Mouse (Mus musculus): ENCODE results near the gene Tardbp. TPM values are rescaled to one million over a fixed set of nuclear protein-coding genes. Genes with fewer than 3 reads are reported as not detected.

Gene Tardbp
- total RNA-seq, 1 experiment: 259 TPM

GRCm38 (mm10) chr4:148588793-148589192 lies 38.0 kb downstream of the Tardbp start:
- DNase-seq (ENCODE audit: low read depth, low spot score): no peak
- in situ Hi-C loops (cut with MboI; ENCODE audit: low sequenced_read_pairs in 2 of 2, unreplicated experiment in 2 of 2): no loop called here
- TF ChIP-seq HCFC1 (IDR thresholded peaks at IDR 0.05; ENCODE audit: borderline replicate concordance, insufficient read depth, low read length) (no peak), CHD2 (IDR thresholded peaks at IDR 0.05; ENCODE audit: low read depth, low read length) (no peak), ZNF384 (IDR thresholded peaks at IDR 0.05; ENCODE audit: low read depth, low read length) (no peak), ZC3H11A (IDR thresholded peaks at IDR 0.05; ENCODE audit: borderline replicate concordance, low read depth, low read length) (no peak), MAFK (IDR thresholded peaks at IDR 0.05; ENCODE audit: insufficient read depth, low read depth, low read length) (no peak)
- Histone ChIP-seq H3K36me3 (ENCODE audit: control insufficient read depth, insufficient read depth, low read length, poor library complexity, severe bottlenecking) (peaks cover 14% of the 10 kb centered on the region), H3K9ac (ENCODE audit: insufficient read depth, low read depth, low read length, poor library complexity, severe bottlenecking) (no peak overlapping the region), H3K4me3 (ENCODE audit: insufficient read depth in 1 of 2, low read depth in 1 of 2, low read length in 2 of 2, poor library complexity in 1 of 2, severe bottlenecking in 1 of 2) (no peak overlapping the region), H3K27ac (ENCODE audit: insufficient read depth, low read depth, low read length, poor library complexity, severe bottlenecking) (no peak overlapping the region), H3K9me3 (ENCODE audit: control insufficient read depth, insufficient read depth, low read depth, low read length) (no peaks in the 10 kb centered on the region), H3K4me1 (ENCODE audit: control insufficient read depth in 2 of 2, insufficient read depth in 2 of 2, low read length in 2 of 2, poor library complexity in 1 of 2) (peaks cover 0 to 17% of the 10 kb centered on the region in 2 experiments; a peak in 1 of 4 replicates)

DNA sequence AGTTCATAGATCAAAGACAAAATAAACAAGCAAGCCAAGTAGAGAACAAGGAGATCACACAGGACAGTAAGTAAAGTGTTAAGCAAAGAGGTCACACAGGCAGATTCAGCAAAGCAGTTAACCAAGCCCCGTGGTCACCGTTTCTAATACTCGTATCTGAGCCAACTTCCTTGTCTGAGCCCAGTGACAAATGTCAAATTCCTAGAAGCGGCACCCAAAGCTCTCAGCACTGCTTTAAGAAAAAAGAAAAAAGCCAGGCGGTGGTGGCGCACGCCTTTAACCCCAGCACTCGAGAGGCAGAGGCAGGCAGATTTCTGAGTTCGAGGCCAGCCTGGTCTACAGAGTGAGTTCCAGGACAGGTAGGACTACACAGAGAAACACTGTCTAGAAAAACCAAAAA lies 40.2 kb downstream of the Tardbp start:
- peaks cover 0 to 10% of the 10 kb centered on the region in 2 experiments; a peak in 1 of 4 replicates for H3K4me1 ChIP-seq (ENCODE audit: control insufficient read depth in 2 of 2, insufficient read depth in 2 of 2, low read length in 2 of 2, poor library complexity in 1 of 2)
- H3K9ac ChIP-seq (ENCODE audit: insufficient read depth, low read depth, low read length, poor library complexity, severe bottlenecking): no peak overlapping the region
- no peak for DNase-seq (ENCODE audit: low read depth, low spot score)
- no peaks in the 10 kb centered on the region for H3K9me3 ChIP-seq (ENCODE audit: control insufficient read depth, insufficient read depth, low read depth, low read length)
- H3K27ac ChIP-seq (ENCODE audit: insufficient read depth, low read depth, low read length, poor library complexity, severe bottlenecking): no peak overlapping the region
- H3K36me3 ChIP-seq (ENCODE audit: control insufficient read depth, insufficient read depth, low read length, poor library complexity, severe bottlenecking): peaks cover 12% of the 10 kb centered on the region
- no peak for TF ChIP-seq HCFC1 (IDR thresholded peaks at IDR 0.05; ENCODE audit: borderline replicate concordance, insufficient read depth, low read length)
- TF ChIP-seq ZNF384 (IDR thresholded peaks at IDR 0.05; ENCODE audit: low read depth, low read length): no peak
- in situ Hi-C loops (cut with MboI; ENCODE audit: low sequenced_read_pairs in 2 of 2, unreplicated experiment in 2 of 2): no loop called here
- H3K4me3 ChIP-seq (ENCODE audit: insufficient read depth in 1 of 2, low read depth in 1 of 2, low read length in 2 of 2, poor library complexity in 1 of 2, severe bottlenecking in 1 of 2): no peak overlapping the region

- TF ChIP-seq ZNF384 (IDR thresholded peaks at IDR 0.05; ENCODE audit: low read depth, low read length): no peak
- TF ChIP-seq ZC3H11A (IDR thresholded peaks at IDR 0.05; ENCODE audit: borderline replicate concordance, low read depth, low read length): no peak
- no peak for TF ChIP-seq MAFK (IDR thresholded peaks at IDR 0.05; ENCODE audit: insufficient read depth, low read depth, low read length)
- TF ChIP-seq CHD2 (IDR thresholded peaks at IDR 0.05; ENCODE audit: low read depth, low read length): no peak
- no peak for TF ChIP-seq HCFC1 (IDR thresholded peaks at IDR 0.05; ENCODE audit: borderline replicate concordance, insufficient read depth, low read length)
- peaks cover 0 to 5% of the 10 kb centered on the region in 2 experiments; a peak in 1 of 4 replicates for H3K4me1 ChIP-seq (ENCODE audit: control insufficient read depth in 2 of 2, insufficient read depth in 2 of 2, low read length in 2 of 2, poor library complexity in 1 of 2)
- no peak for DNase-seq (ENCODE audit: low read depth, low spot score)
- no peaks in the 10 kb centered on the region for H3K9me3 ChIP-seq (ENCODE audit: control insufficient read depth, insufficient read depth, low read depth, low read length)
- no peak overlapping the region for H3K27ac ChIP-seq (ENCODE audit: insufficient read depth, low read depth, low read length, poor library complexity, severe bottlenecking)
- H3K9ac ChIP-seq (ENCODE audit: insufficient read depth, low read depth, low read length, poor library complexity, severe bottlenecking): no peak overlapping the region
- no peak overlapping the region for H3K4me3 ChIP-seq (ENCODE audit: insufficient read depth in 1 of 2, low read depth in 1 of 2, low read length in 2 of 2, poor library complexity in 1 of 2, severe bottlenecking in 1 of 2)
- H3K36me3 ChIP-seq (ENCODE audit: control insufficient read depth, insufficient read depth, low read length, poor library complexity, severe bottlenecking): peaks cover 43% of the 10 kb centered on the region
- in situ Hi-C loops (cut with MboI; ENCODE audit: low sequenced_read_pairs in 2 of 2, unreplicated experiment in 2 of 2): no loop called here
Measured at GRCm38 (mm10) chr4:148583257-148583656, 43.6 kb downstream of the Tardbp start.

DNA sequence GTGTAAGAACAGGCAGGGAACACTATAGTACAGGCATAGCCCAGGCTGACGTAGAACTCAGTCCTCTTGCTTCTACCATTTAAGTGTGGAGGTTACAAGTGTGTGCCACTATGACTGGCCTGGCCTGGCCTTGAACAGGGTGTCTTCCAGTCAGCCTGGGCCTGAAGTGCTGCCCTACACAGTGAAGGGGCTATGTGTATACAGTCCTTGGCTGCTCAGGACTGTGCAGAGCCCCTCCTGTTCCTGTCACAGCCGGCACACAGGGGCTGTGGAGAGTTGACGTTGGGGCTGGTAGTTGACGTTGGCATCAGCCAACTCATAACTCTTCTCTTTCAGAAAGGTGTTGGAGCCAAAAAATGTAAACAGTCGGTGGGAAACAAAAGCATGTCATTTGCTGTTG lies 45.4 kb downstream of the Tardbp start:
- TF ChIP-seq MAFK (IDR thresholded peaks at IDR 0.05; ENCODE audit: insufficient read depth, low read depth, low read length) (no peak), ZC3H11A (IDR thresholded peaks at IDR 0.05; ENCODE audit: borderline replicate concordance, low read depth, low read length) (no peak), HCFC1 (IDR thresholded peaks at IDR 0.05; ENCODE audit: borderline replicate concordance, insufficient read depth, low read length) (no peak), CHD2 (IDR thresholded peaks at IDR 0.05; ENCODE audit: low read depth, low read length) (no peak), ZNF384 (IDR thresholded peaks at IDR 0.05; ENCODE audit: low read depth, low read length) (no peak)
- Histone ChIP-seq H3K9me3 (ENCODE audit: control insufficient read depth, insufficient read depth, low read depth, low read length) (no peaks in the 10 kb centered on the region), H3K4me1 (ENCODE audit: control insufficient read depth in 2 of 2, insufficient read depth in 2 of 2, low read length in 2 of 2, poor library complexity in 1 of 2) (no peaks in the 10 kb centered on the region), H3K4me3 (ENCODE audit: insufficient read depth in 1 of 2, low read depth in 1 of 2, low read length in 2 of 2, poor library complexity in 1 of 2, severe bottlenecking in 1 of 2) (no peak overlapping the region), H3K27ac (ENCODE audit: insufficient read depth, low read depth, low read length, poor library complexity, severe bottlenecking) (no peak overlapping the region), H3K9ac (ENCODE audit: insufficient read depth, low read depth, low read length, poor library complexity, severe bottlenecking) (no peak overlapping the region), H3K36me3 (ENCODE audit: control insufficient read depth, insufficient read depth, low read length, poor library complexity, severe bottlenecking) (peaks cover 56% of the 10 kb centered on the region)
- DNase-seq (ENCODE audit: low read depth, low spot score): no peak
- in situ Hi-C loops (cut with MboI; ENCODE audit: low sequenced_read_pairs in 2 of 2, unreplicated experiment in 2 of 2): no loop called here

DNA sequence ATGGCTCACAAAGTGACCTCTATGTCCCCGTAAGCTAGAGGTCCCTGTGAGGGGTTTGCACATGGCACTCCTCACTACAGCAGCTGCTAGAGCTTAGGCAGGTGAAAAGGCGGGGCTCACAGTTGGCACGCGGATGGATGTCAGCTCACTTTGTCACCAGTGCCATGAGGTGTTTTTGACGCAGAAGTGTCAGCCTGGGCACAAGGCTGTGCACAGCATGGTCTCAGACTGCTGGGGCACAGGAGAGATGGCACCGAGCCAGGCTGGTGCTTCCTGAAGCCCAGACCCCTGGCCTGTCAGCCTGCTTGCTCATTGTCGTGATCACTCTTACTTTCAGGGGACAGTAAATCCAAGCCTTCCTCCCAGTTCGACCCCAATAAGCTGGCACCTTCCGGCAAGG lies 46.1 kb downstream of the Tardbp start:
- Histone ChIP-seq H3K27ac (ENCODE audit: insufficient read depth, low read depth, low read length, poor library complexity, severe bottlenecking) (no peak overlapping the region; the same call in 1 of the 2 replicates), H3K9me3 (ENCODE audit: control insufficient read depth, insufficient read depth, low read depth, low read length) (no peaks in the 10 kb centered on the region), H3K9ac (ENCODE audit: insufficient read depth, low read depth, low read length, poor library complexity, severe bottlenecking) (no peak overlapping the region), H3K36me3 (ENCODE audit: control insufficient read depth, insufficient read depth, low read length, poor library complexity, severe bottlenecking) (peaks cover 62% of the 10 kb centered on the region), H3K4me3 (ENCODE audit: insufficient read depth in 1 of 2, low read depth in 1 of 2, low read length in 2 of 2, poor library complexity in 1 of 2, severe bottlenecking in 1 of 2) (no peak overlapping the region), H3K4me1 (ENCODE audit: control insufficient read depth in 2 of 2, insufficient read depth in 2 of 2, low read length in 2 of 2, poor library complexity in 1 of 2) (no peaks in the 10 kb centered on the region)
- TF ChIP-seq CHD2 (IDR thresholded peaks at IDR 0.05; ENCODE audit: low read depth, low read length): no peak
- no peak for TF ChIP-seq HCFC1 (IDR thresholded peaks at IDR 0.05; ENCODE audit: borderline replicate concordance, insufficient read depth, low read length)
- in situ Hi-C loops (cut with MboI; ENCODE audit: low sequenced_read_pairs in 2 of 2, unreplicated experiment in 2 of 2): no loop called here
- DNase-seq (ENCODE audit: low read depth, low spot score): no peak

Data from ES-E14 (cell line).